Mouse (Mus musculus) forebrain, embryonic 12.5 days (tissue): ENCODE results near the gene Rab43. TPM values are rescaled to one million over a fixed set of nuclear protein-coding genes. Genes with fewer than 3 reads are reported as not detected.

Experiments
- ATAC-seq: fragments of 200-750 bp; cut with Nextera tagmentation; 2 replicates; pipeline ENCODE4 v1.8.0; 2017; ENCODE audit warnings: moderate TSS enrichment; ENCODE audit not compliant: low FRiP score
- H3K27ac ChIP-seq: fragments of 300-500 bp; sonication (generic); 2 replicates; pipeline ENCODE4 v1.5.1; 2016; ENCODE audit warnings: mild to moderate bottlenecking
- H3K27me3 ChIP-seq: fragments of 300-500 bp; sonication (generic); 2 replicates; pipeline ENCODE4 v1.6.1; 2016; ENCODE audit warnings: mild to moderate bottlenecking
- H3K36me3 ChIP-seq: fragments of 300-500 bp; sonication (generic); replicated peaks from 2 replicates; pipeline ENCODE4 v1.6.1; 2016; ENCODE audit warnings: mild to moderate bottlenecking
- H3K4me1 ChIP-seq: fragments of 300-500 bp; sonication (generic); 2 replicates; pipeline ENCODE4 v1.6.1; 2016
- H3K4me2 ChIP-seq: fragments of 300-500 bp; sonication (generic); 2 replicates; pipeline ENCODE4 v1.6.1; 2016; ENCODE audit warnings: mild to moderate bottlenecking, moderate library complexity
- H3K4me3 ChIP-seq: fragments of 300-500 bp; sonication (generic); replicated peaks from 2 replicates; pipeline ENCODE4 v1.5.1; 2016; ENCODE audit warnings: mild to moderate bottlenecking
- H3K9ac ChIP-seq: fragments of 300-500 bp; sonication (generic); 2 replicates; pipeline ENCODE4 v1.6.1; 2016; ENCODE audit warnings: mild to moderate bottlenecking
- H3K9me3 ChIP-seq: fragments of 300-500 bp; sonication (generic); 2 replicates; pipeline ENCODE4 v1.6.1; 2016
- WGBS: fragments of 180-500 bp; shearing (Covaris S2); methylation state at CpG from one replicate; pipeline ENCODE4 v1.1.7; 2016; 5-methylcytosine and 5-hydroxymethylcytosine counted together
- polyA plus RNA-seq: library from polyadenylated mRNA; unstranded; fragments of >200 nt; fragmentation: Nextera tagmentation; extraction: Ambion mirVana; gene quantifications from 2 replicates; pipeline ENCODE4 v1.2.1, GENCODE M21; 2016

Gene Rab43
- polyA plus RNA-seq, 1 experiment from 2014 or later, result 7.7 TPM

DNA sequence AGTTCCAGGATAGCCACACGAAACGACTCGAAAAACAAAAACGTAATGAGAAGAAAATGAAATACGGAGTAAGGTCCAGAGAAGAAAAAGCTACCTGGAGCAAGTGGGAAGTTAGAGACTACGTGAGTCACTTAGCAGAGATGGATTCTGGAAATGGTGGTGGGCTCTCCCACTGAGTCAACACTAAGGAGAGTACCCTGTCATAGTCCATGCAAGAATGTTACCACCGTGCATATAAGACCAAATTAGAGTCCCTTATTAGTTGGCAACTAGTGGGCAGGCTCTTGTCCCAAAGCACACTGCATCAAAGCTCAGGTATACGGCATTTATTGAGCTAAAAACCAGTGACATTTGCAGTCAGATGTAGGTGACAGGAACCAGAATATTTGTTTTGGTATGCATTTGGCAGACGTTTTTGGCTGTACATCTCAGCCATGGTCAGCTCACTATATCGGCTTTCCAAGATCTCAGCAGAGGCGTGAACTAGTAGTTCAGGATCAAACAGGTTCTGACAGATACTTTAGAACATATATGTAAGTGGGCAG, 27.9 kb upstream of the Rab43 start:
- Histone ChIP-seq H3K4me2 (no peak overlapping the region), H3K9me3 (no peaks in the 10 kb centered on the region), H3K9ac (no peak overlapping the region), H3K4me3 (no peak overlapping the region), H3K27ac (no peak overlapping the region), H3K4me1 (peaks cover 21% of the 10 kb centered on the region), H3K36me3 (peaks cover 32% of the 10 kb centered on the region), H3K27me3 (no peaks in the 10 kb centered on the region)
- ATAC-seq, result no peak
- WGBS, result 72% methylated on average over 11 of the region's 11 CpGs

DNA sequence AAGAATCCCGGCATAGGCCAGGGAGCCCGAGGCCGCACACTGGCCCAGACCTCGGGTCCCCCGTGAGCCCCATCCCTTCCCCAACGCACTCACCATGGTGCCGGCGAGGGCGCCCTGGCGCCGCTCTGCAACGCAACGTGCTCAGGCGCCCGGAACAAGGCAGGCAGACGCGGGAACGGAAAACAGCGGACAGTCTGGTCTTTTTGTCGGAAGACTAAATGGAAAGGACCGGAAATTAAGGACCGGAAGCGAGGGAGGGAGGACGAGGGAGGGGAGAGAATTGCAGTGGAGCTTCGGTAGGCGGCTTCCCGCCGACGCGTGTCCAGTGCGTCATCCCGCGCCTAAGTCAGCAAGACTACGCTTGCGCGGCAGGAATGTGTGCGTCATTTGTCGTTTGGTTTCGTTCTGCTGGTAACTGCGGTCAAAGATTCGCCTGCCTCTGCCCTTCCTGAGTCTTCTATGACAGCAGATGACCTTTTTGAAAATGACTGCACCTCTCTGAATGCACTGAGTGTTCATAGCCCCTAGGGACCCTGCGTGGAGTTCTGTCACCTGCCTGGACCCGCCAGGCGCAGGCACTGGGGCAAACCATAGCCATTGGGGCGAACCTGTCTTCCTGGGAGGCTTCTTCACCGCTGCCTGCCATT, 26.7 kb upstream of the Rab43 start, which contains the start of gene Isy1:
TSS of gene Isy1 (minus strand) at position 248 of the 647 bp plus-strand sequence.
- H3K27ac ChIP-seq, result peak within 1 kb of the TSS; percentile 93
- no peaks in the 10 kb centered on the region for H3K9me3 ChIP-seq
- peaks cover 21% of the 10 kb centered on the region for H3K4me1 ChIP-seq
- peak within 1 kb of the TSS; percentile 87 for H3K9ac ChIP-seq
- H3K4me2 ChIP-seq, result peak within 1 kb of the TSS; percentile 76
- H3K27me3 ChIP-seq, result no peaks in the 10 kb centered on the region
- WGBS, result under 1% methylated on average over 46 of the region's 46 CpGs
- peaks cover 28% of the 10 kb centered on the region for H3K36me3 ChIP-seq
- ATAC-seq, result peak; percentile 97
- H3K4me3 ChIP-seq, result peak within 1 kb of the TSS; percentile 79

GRCm38 (mm10) chr6:87835695-87836094, 23.7 kb upstream of the Rab43 start, which contains the start of gene Gm45140:
Gene Gm45140 (minus strand): TSS chr6:87835795.
- Histone ChIP-seq H3K27me3 (no peaks in the 10 kb centered on the region), H3K9me3 (no peaks in the 10 kb centered on the region), H3K36me3 (peaks cover 30% of the 10 kb centered on the region), H3K27ac (no peak within 1 kb of the TSS), H3K4me2 (no peak within 1 kb of the TSS), H3K4me3 (no peak within 1 kb of the TSS), H3K4me1 (peaks cover 21% of the 10 kb centered on the region), H3K9ac (no peak within 1 kb of the TSS)
- 94% methylated on average over 7 of the region's 7 CpGs for WGBS
- ATAC-seq, result no peak

DNA sequence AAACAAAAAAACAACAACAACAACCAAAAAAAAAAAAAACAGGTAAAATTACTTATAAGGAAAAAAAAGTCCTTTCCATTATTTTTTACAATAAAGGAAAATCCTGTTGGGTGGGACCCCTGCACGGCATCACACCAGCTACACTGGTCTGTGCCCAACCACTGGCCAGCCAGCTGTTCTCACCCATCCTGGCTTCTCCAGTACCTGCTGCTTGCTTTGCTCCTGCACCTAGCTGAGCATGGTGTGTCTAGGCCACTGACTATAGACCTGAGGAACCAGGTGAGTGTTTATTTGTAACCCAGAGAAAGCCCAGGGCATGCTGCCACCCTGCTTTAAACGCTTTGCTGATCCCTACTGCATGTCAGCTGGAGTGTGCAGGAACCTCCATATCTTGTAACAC, 8.4 kb upstream of the Rab43 start:
- no peak overlapping the region for H3K4me2 ChIP-seq
- H3K4me3 ChIP-seq, result no peak overlapping the region
- no peak overlapping the region for H3K9ac ChIP-seq
- WGBS, result 94% methylated on average over 2 of the region's 2 CpGs
- H3K36me3 ChIP-seq, result peaks cover 98% of the 10 kb centered on the region
- H3K9me3 ChIP-seq, result no peaks in the 10 kb centered on the region
- H3K27ac ChIP-seq, result no peak overlapping the region
- no peaks in the 10 kb centered on the region for H3K4me1 ChIP-seq
- no peak for ATAC-seq
- no peaks in the 10 kb centered on the region for H3K27me3 ChIP-seq

- no peak overlapping the region for H3K4me2 ChIP-seq
- no peaks in the 10 kb centered on the region for H3K27me3 ChIP-seq
- no peaks in the 10 kb centered on the region for H3K9me3 ChIP-seq
- no peak for ATAC-seq
- no peak overlapping the region for H3K27ac ChIP-seq
- no peak overlapping the region for H3K9ac ChIP-seq
- H3K4me1 ChIP-seq, result peaks cover 19% of the 10 kb centered on the region
- no peak overlapping the region for H3K4me3 ChIP-seq
- peaks cover 56% of the 10 kb centered on the region for H3K36me3 ChIP-seq
- 93% methylated on average over 5 of the region's 5 CpGs for WGBS
Observed at GRCm38 (mm10) chr6:87814486-87814885, 2.5 kb upstream of the Rab43 start.

- Histone ChIP-seq H3K9ac (peak overlapping the region; percentile 80; the same call in 1 of the 2 replicates), H3K27ac (no peak overlapping the region), H3K9me3 (no peaks in the 10 kb centered on the region), H3K4me3 (no peak overlapping the region), H3K27me3 (no peaks in the 10 kb centered on the region), H3K4me2 (peak overlapping the region; percentile 93), H3K36me3 (peaks cover 38% of the 10 kb centered on the region), H3K4me1 (peaks cover 19% of the 10 kb centered on the region)
- 88% methylated on average over 1 of the region's 1 CpGs for WGBS
- no peak for ATAC-seq
Observed at GRCm38 (mm10) chr6:87812656-87813055, 692 bp upstream of the Rab43 start.

- peak; percentile 71 for ATAC-seq
- H3K27me3 ChIP-seq, result no peaks in the 10 kb centered on the region
- under 1% methylated on average over 72 of the region's 77 CpGs for WGBS
- H3K9ac ChIP-seq, result peak overlapping the region; percentile 80
- no peaks in the 10 kb centered on the region for H3K9me3 ChIP-seq
- peaks cover 19% of the 10 kb centered on the region for H3K4me1 ChIP-seq
- H3K36me3 ChIP-seq, result peaks cover 21% of the 10 kb centered on the region
- peak overlapping the region; percentile 36; the same call in 1 of the 2 replicates for H3K27ac ChIP-seq
- peak overlapping the region; percentile 93 for H3K4me2 ChIP-seq
- peak overlapping the region; percentile 73 for H3K4me3 ChIP-seq
Observed at GRCm38 (mm10) chr6:87810713-87811669, 973 bp downstream of the Rab43 start.

GRCm38 (mm10) chr6:87810311-87810710, 1.7 kb downstream of the Rab43 start:
- H3K4me1 ChIP-seq, result peaks cover 19% of the 10 kb centered on the region
- ATAC-seq, result no peak
- no peak overlapping the region for H3K27ac ChIP-seq
- no peaks in the 10 kb centered on the region for H3K27me3 ChIP-seq
- peak overlapping the region; percentile 93 for H3K4me2 ChIP-seq
- H3K36me3 ChIP-seq, result peaks cover 14% of the 10 kb centered on the region
- peak overlapping the region; percentile 73 for H3K4me3 ChIP-seq
- peak overlapping the region; percentile 80; the same call in 1 of the 2 replicates for H3K9ac ChIP-seq
- 38% methylated on average over 6 of the region's 6 CpGs for WGBS
- H3K9me3 ChIP-seq, result no peaks in the 10 kb centered on the region

- H3K27ac ChIP-seq, result no peak overlapping the region
- peaks cover 11% of the 10 kb centered on the region for H3K36me3 ChIP-seq
- no peaks in the 10 kb centered on the region for H3K27me3 ChIP-seq
- 90% methylated on average over 6 of the region's 6 CpGs for WGBS
- no peak overlapping the region for H3K4me2 ChIP-seq
- H3K9me3 ChIP-seq, result no peaks in the 10 kb centered on the region
- ATAC-seq, result no peak
- no peak overlapping the region for H3K9ac ChIP-seq
- no peak overlapping the region for H3K4me3 ChIP-seq
- H3K4me1 ChIP-seq, result peaks cover 19% of the 10 kb centered on the region
Observed at GRCm38 (mm10) chr6:87809651-87810161, 2.3 kb downstream of the Rab43 start.

GRCm38 (mm10) chr6:87809144-87809543, 2.8 kb downstream of the Rab43 start:
- Histone ChIP-seq H3K9ac (no peak overlapping the region), H3K36me3 (peaks cover 11% of the 10 kb centered on the region), H3K9me3 (no peaks in the 10 kb centered on the region), H3K27me3 (no peaks in the 10 kb centered on the region), H3K4me3 (no peak overlapping the region), H3K4me1 (peaks cover 19% of the 10 kb centered on the region), H3K27ac (no peak overlapping the region), H3K4me2 (no peak overlapping the region)
- ATAC-seq, result no peak
- WGBS, result 94% methylated on average over 2 of the region's 2 CpGs

GRCm38 (mm10) chr6:87808521-87808920, 3.4 kb downstream of the Rab43 start:
- Histone ChIP-seq H3K36me3 (peaks cover 6% of the 10 kb centered on the region), H3K27me3 (no peaks in the 10 kb centered on the region), H3K9me3 (no peaks in the 10 kb centered on the region), H3K9ac (no peak overlapping the region), H3K27ac (no peak overlapping the region), H3K4me1 (peaks cover 19% of the 10 kb centered on the region), H3K4me2 (no peak overlapping the region), H3K4me3 (no peak overlapping the region)
- 84% methylated on average over 3 of the region's 3 CpGs for WGBS
- no peak for ATAC-seq
